Mouse (Mus musculus) forebrain, embryonic 15.5 days (tissue): ENCODE measurements around the gene Sema7a. TPM values are rescaled to one million over a fixed set of nuclear protein-coding genes. Genes with fewer than 3 reads are reported as not detected.

Experiments
- ATAC-seq: fragments of 200-750 bp; cut with Nextera tagmentation; replicated peaks from 2 replicates; pipeline ENCODE4 v1.8.0; 2017; ENCODE audit warnings: mild to moderate bottlenecking, moderate TSS enrichment, moderate library complexity
- H3K27ac ChIP-seq: fragments of 300-500 bp; sonication (generic); replicated peaks from 2 replicates; pipeline ENCODE4 v1.5.1; 2015; ENCODE audit warnings: mild to moderate bottlenecking, inconsistent platforms
- H3K27me3 ChIP-seq: fragments of 300-500 bp; sonication (generic); 2 replicates; pipeline ENCODE4 v1.6.1; 2015; ENCODE audit warnings: inconsistent platforms
- H3K36me3 ChIP-seq: fragments of 300-500 bp; sonication (generic); 2 replicates; pipeline ENCODE4 v1.6.1; 2015; ENCODE audit warnings: mild to moderate bottlenecking, inconsistent platforms
- H3K4me1 ChIP-seq: fragments of 300-500 bp; sonication (generic); 2 replicates; pipeline ENCODE4 v1.6.1; 2015; ENCODE audit warnings: inconsistent platforms
- H3K4me2 ChIP-seq: fragments of 300-500 bp; sonication (generic); replicated peaks from 2 replicates; pipeline ENCODE4 v1.6.1; 2015; ENCODE audit warnings: mild to moderate bottlenecking, inconsistent platforms
- H3K4me3 ChIP-seq: fragments of 300-500 bp; sonication (generic); 2 replicates; pipeline ENCODE4 v1.5.1; 2015; ENCODE audit warnings: mild to moderate bottlenecking, inconsistent platforms
- H3K9ac ChIP-seq: fragments of 300-500 bp; sonication (generic); replicated peaks from 2 replicates; pipeline ENCODE4 v1.6.1; 2015; ENCODE audit warnings: mild to moderate bottlenecking, inconsistent platforms
- H3K9me3 ChIP-seq: fragments of 300-500 bp; sonication (generic); 2 replicates; pipeline ENCODE4 v1.6.1; 2016; ENCODE audit warnings: inconsistent platforms
- WGBS: fragments of 180-500 bp; shearing (Covaris S2); methylation state at CpG from one replicate; pipeline ENCODE4 v1.1.7; 2015; ENCODE audit warnings: mixed read lengths; 5-methylcytosine and 5-hydroxymethylcytosine counted together
- polyA plus RNA-seq: library from polyadenylated mRNA; unstranded; fragments of >200 nt; fragmentation: Nextera tagmentation; extraction: Ambion mirVana; gene quantifications from 2 replicates; pipeline ENCODE4 v1.2.1, GENCODE M21; 2015

Gene Sema7a
- polyA plus RNA-seq, 1 experiment from 2014 or later: 3.4 TPM

GRCm38 (mm10) chr9:57955764-57956163, 15.9 kb downstream of the Sema7a start:
- WGBS: 90% methylated on average over 6 of the region's 6 CpGs
- peaks cover 53% of the 10 kb centered on the region for H3K36me3 ChIP-seq
- ATAC-seq: no peak

DNA sequence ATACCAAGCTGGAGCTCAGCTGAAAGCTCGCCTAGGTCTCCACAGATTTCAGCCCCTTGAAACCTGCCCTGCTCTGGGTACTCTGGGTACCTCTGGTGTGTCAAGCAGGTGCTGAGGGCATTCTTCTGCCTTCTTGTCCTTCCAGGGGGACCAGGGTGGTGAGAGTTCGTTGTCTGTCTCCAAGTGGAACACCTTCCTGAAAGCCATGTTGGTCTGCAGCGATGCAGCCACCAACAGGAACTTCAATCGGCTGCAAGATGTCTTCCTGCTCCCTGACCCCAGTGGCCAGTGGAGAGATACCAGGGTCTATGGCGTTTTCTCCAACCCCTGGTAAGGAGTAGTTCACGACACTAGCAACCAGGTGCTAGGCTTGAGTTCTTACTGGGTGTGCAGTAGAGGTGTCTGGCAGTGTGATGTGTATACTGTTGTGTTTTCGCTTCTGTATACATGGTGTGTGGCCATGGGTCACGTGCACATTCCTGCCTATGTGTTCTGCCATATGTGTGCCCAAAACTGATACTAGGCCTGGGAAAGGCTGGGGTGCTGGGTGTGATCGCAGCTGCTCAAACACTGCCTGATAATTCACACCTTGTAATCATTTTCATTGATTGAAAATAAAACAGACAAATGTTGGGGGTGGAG, 16.4 kb downstream of the Sema7a start:
- H3K27me3 ChIP-seq: no peaks in the 10 kb centered on the region
- no peak for ATAC-seq
- H3K9me3 ChIP-seq: no peaks in the 10 kb centered on the region
- H3K4me1 ChIP-seq: peaks cover 8% of the 10 kb centered on the region; the same call in 1 of the 2 replicates
- WGBS: 90% methylated on average over 9 of the region's 9 CpGs
- no peak overlapping the region for H3K4me3 ChIP-seq
- H3K36me3 ChIP-seq: peaks cover 58% of the 10 kb centered on the region
- H3K9ac ChIP-seq: no peak overlapping the region
- no peak overlapping the region for H3K27ac ChIP-seq
- H3K4me2 ChIP-seq: no peak overlapping the region

More at GRCm38 (mm10) chr9:57955764-57956163, 15.9 kb downstream of the Sema7a start:
- Histone ChIP-seq H3K27ac (no peak overlapping the region), H3K4me1 (peaks cover 13% of the 10 kb centered on the region), H3K4me3 (no peak overlapping the region), H3K27me3 (no peaks in the 10 kb centered on the region), H3K9me3 (no peaks in the 10 kb centered on the region), H3K9ac (no peak overlapping the region), H3K4me2 (no peak overlapping the region)

- no peak overlapping the region for H3K27ac ChIP-seq
- H3K4me1 ChIP-seq: peaks cover 3% of the 10 kb centered on the region; the same call in 1 of the 2 replicates
- H3K9ac ChIP-seq: no peak overlapping the region
- ATAC-seq: no peak
- no peaks in the 10 kb centered on the region for H3K27me3 ChIP-seq
- no peaks in the 10 kb centered on the region for H3K9me3 ChIP-seq
- H3K4me2 ChIP-seq: no peak overlapping the region
- WGBS: 85% methylated on average over 5 of the region's 5 CpGs
- no peak overlapping the region for H3K4me3 ChIP-seq
- H3K36me3 ChIP-seq: peaks cover 59% of the 10 kb centered on the region
Observed at GRCm38 (mm10) chr9:57956838-57957236, 16.9 kb downstream of the Sema7a start.

GRCm38 (mm10) chr9:57958615-57959014, 18.7 kb downstream of the Sema7a start:
- no peak overlapping the region for H3K9ac ChIP-seq
- H3K27ac ChIP-seq: no peak overlapping the region
- 73% methylated on average over 1 of the region's 1 CpGs for WGBS
- no peak for ATAC-seq
- no peaks in the 10 kb centered on the region for H3K4me1 ChIP-seq
- no peaks in the 10 kb centered on the region for H3K27me3 ChIP-seq
- peaks cover 59% of the 10 kb centered on the region for H3K36me3 ChIP-seq
- no peak overlapping the region for H3K4me2 ChIP-seq
- H3K9me3 ChIP-seq: no peaks in the 10 kb centered on the region
- H3K4me3 ChIP-seq: no peak overlapping the region

GRCm38 (mm10) chr9:57959399-57959798, 19.5 kb downstream of the Sema7a start:
- no peak for ATAC-seq
- Histone ChIP-seq H3K27ac (no peak overlapping the region), H3K27me3 (no peaks in the 10 kb centered on the region), H3K4me2 (no peak overlapping the region), H3K4me3 (no peak overlapping the region), H3K36me3 (peaks cover 59% of the 10 kb centered on the region), H3K9ac (no peak overlapping the region), H3K4me1 (no peaks in the 10 kb centered on the region), H3K9me3 (no peaks in the 10 kb centered on the region)
- WGBS: 80% methylated on average over 10 of the region's 10 CpGs

DNA sequence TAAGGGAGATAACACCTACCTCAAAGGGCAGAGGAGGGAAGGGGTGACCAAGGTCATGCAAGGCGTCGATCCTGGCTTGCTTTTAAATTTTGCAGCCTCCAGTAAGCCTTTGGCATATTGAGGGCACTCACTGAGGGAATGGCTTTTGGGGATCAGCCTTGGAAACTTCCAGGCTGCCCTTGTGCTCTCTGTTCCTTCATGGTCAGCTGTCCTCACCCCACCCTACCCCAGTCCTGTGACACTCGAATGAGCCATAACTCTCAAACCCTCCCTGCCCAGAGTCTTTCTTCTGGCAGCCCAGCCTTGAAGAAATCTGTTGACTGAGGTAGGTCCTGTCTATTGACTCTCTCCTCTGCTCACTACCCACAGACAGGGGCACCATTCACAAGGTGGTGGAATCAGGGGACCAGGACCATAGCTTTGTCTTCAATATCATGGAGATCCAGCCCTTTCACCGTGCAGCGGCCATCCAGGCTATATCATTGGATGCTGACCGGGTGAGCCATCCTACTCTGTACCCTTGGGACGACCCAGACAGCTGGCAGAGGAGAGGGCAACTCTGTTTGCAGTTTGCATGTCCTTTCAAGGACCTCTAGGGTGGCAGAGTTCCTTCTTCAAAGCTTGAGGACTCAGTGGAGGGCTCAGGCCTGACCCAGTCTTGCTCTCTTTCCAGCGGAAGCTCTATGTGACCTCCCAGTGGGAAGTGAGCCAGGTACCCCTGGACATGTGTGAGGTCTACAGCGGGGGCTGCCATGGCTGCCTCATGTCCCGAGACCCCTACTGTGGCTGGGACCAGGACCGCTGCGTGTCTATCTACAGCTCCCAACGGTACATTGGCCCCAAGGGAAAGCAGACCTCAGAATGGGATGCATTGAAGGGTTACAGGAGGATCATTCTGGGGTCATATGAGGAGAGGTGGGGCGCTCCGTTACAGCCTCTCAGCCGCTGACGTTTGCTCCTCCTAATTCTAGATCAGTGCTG, 20.3 kb downstream of the Sema7a start:
- H3K36me3 ChIP-seq: peaks cover 54% of the 10 kb centered on the region
- no peak for ATAC-seq

DNA sequence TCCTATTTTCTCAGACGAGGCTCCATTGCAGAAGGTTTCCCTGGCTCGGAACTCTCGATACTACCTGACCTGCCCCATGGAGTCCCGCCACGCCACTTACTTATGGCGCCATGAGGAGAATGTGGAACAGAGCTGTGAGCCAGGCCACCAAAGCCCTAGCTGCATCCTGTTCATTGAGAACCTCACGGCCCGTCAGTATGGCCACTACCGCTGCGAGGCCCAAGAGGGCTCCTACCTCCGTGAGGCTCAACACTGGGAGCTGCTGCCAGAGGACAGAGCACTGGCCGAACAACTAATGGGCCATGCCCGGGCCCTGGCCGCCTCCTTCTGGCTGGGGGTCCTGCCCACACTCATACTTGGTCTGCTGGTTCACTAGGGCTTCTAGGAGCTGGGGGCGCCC, 21.3 kb downstream of the Sema7a start:
- peaks cover 44% of the 10 kb centered on the region for H3K36me3 ChIP-seq
- WGBS: 89% methylated on average over 15 of the region's 15 CpGs
- H3K4me3 ChIP-seq: no peak overlapping the region
- H3K27me3 ChIP-seq: no peaks in the 10 kb centered on the region
- H3K9me3 ChIP-seq: no peaks in the 10 kb centered on the region
- ATAC-seq: no peak
- H3K27ac ChIP-seq: no peak overlapping the region
- H3K4me1 ChIP-seq: no peaks in the 10 kb centered on the region
- no peak overlapping the region for H3K9ac ChIP-seq
- no peak overlapping the region for H3K4me2 ChIP-seq

More for the DNA sequence above, 20.3 kb downstream of the Sema7a start:
- no peak overlapping the region for H3K9ac ChIP-seq
- 92% methylated on average over 17 of the region's 17 CpGs for WGBS
- H3K9me3 ChIP-seq: no peaks in the 10 kb centered on the region
- no peaks in the 10 kb centered on the region for H3K4me1 ChIP-seq
- H3K27ac ChIP-seq: no peak overlapping the region
- no peak overlapping the region for H3K4me3 ChIP-seq
- no peak overlapping the region for H3K4me2 ChIP-seq
- H3K27me3 ChIP-seq: no peaks in the 10 kb centered on the region

DNA sequence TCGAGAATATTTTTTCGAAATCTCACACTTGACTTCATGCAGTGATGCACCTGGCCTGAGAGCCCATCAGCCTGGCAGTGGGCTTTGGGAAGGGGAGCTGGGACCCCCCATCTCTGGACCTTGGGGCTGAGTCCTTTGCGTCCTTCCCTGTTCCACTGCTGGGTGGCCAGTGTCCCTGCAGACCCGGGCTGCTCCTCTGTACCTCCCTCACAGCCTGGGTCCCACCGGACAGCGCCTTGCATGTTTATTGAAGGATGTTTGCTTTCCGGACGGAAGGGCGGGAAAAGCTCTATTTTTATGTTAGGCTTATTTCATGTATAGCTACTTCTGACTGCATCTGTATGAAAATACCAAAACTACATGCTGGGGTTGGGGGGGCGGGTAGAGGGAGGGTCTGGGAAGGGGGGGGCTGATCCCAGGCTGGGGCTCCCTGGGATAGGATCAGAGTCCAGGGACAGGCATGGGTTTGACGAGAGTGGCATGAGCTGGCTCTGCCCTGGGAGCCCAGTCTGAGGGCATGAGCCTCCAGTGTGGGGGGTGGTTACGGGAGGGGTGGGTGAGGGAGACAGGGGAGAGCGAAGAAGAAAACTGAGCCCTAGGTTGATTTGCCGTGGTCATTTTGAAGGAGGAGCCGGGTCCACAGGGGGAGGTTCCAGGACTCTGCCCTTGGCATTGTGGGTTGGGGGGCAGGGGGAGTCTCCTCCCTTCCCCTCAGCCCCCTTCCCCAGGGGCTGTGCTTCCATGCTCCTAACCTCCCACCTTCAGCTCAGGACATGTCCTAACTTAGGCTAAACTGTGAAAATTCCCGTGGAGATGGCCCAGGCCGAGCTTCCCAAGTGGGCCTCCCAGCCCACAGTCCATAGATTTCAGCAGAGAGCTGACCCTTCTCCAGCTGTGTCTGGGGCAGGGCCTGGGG, 22.2 kb downstream of the Sema7a start:
- no peak overlapping the region for H3K4me3 ChIP-seq
- no peaks in the 10 kb centered on the region for H3K27me3 ChIP-seq
- no peak overlapping the region for H3K27ac ChIP-seq
- 77% methylated on average over 17 of the region's 17 CpGs for WGBS
- H3K9ac ChIP-seq: no peak overlapping the region
- ATAC-seq: no peak
- H3K9me3 ChIP-seq: no peaks in the 10 kb centered on the region
- H3K36me3 ChIP-seq: peaks cover 35% of the 10 kb centered on the region
- H3K4me2 ChIP-seq: no peak overlapping the region
- H3K4me1 ChIP-seq: no peaks in the 10 kb centered on the region

GRCm38 (mm10) chr9:57963249-57963997, 23.5 kb downstream of the Sema7a start:
- Histone ChIP-seq H3K9ac (no peak overlapping the region), H3K36me3 (peaks cover 26% of the 10 kb centered on the region), H3K4me2 (no peak overlapping the region), H3K4me3 (no peak overlapping the region), H3K27me3 (no peaks in the 10 kb centered on the region), H3K4me1 (no peaks in the 10 kb centered on the region), H3K27ac (no peak overlapping the region), H3K9me3 (no peaks in the 10 kb centered on the region)
- WGBS: 92% methylated on average over 4 of the region's 4 CpGs
- no peak for ATAC-seq

GRCm38 (mm10) chr9:57963998-57964395, 24.1 kb downstream of the Sema7a start:
- H3K4me2 ChIP-seq: no peak overlapping the region
- H3K36me3 ChIP-seq: peaks cover 20% of the 10 kb centered on the region; the same call in 1 of the 2 replicates
- no peaks in the 10 kb centered on the region for H3K27me3 ChIP-seq
- H3K9ac ChIP-seq: no peak overlapping the region
- H3K27ac ChIP-seq: no peak overlapping the region
- H3K9me3 ChIP-seq: no peaks in the 10 kb centered on the region
- no peaks in the 10 kb centered on the region for H3K4me1 ChIP-seq
- WGBS: 82% methylated on average over 5 of the region's 5 CpGs
- no peak overlapping the region for H3K4me3 ChIP-seq
- ATAC-seq: no peak
